Mouse (Mus musculus) myocyte (in vitro differentiated cells): ENCODE measurements at regions not wholly inside any gene's neighbourhood (a gene's known extent, or its start where the extent isn't known, plus 50 kb on each side); places are given as distances from the start of the nearest gene placed in this dataset.

Source experiments
- MAX ChIP-seq: IDR thresholded peaks from one replicate; pipeline ENCODE4 v1.6.1; 2011; ENCODE audit warnings: low read depth, mild to moderate bottlenecking, control low read depth
- MYOD1 ChIP-seq, 3 experiments: IDR thresholded peaks; one replicate each; pipeline ENCODE4 v1.6.1; 2011; ENCODE audit warnings: control low read depth in 2 of 3, low read depth in 2 of 3, mild to moderate bottlenecking in 2 of 3, moderate library complexity in 1 of 3; ENCODE audit not compliant: insufficient read length in 2 of 3, control insufficient read depth in 1 of 3
- MYOG ChIP-seq, 3 experiments: IDR thresholded peaks; one replicate each; pipeline ENCODE4 v1.6.1; 2011; ENCODE audit warnings: control low read depth in 2 of 3, low read depth in 2 of 3, mild to moderate bottlenecking in 2 of 3; ENCODE audit not compliant: insufficient read length in 2 of 3, control insufficient read depth in 1 of 3, insufficient read depth in 1 of 3
- POLR2A ChIP-seq: IDR thresholded peaks from one replicate; pipeline ENCODE4 v1.6.1; 2011; ENCODE audit warnings: low read depth, mild to moderate bottlenecking, control low read depth, moderate library complexity; ENCODE audit not compliant: insufficient read length
- POLR2AphosphoS2 ChIP-seq: IDR thresholded peaks from one replicate; pipeline ENCODE4 v1.6.1; 2011; ENCODE audit warnings: low read depth, control low read depth; ENCODE audit not compliant: insufficient read length
- REST ChIP-seq: IDR thresholded peaks from one replicate; pipeline ENCODE4 v1.6.1; 2011; ENCODE audit warnings: mild to moderate bottlenecking, control low read depth, moderate library complexity; ENCODE audit not compliant: insufficient read depth, insufficient read length
- SRF ChIP-seq: IDR thresholded peaks from one replicate; pipeline ENCODE4 v1.6.1; 2011; ENCODE audit warnings: low read depth; ENCODE audit not compliant: control insufficient read depth, insufficient read length
- TCF12 ChIP-seq: IDR thresholded peaks from one replicate; pipeline ENCODE4 v1.6.1; 2011; ENCODE audit warnings: mild to moderate bottlenecking, control low read depth; ENCODE audit not compliant: poor library complexity, insufficient read depth, severe bottlenecking
- TCF3 ChIP-seq: IDR thresholded peaks from one replicate; pipeline ENCODE4 v1.6.1; 2011; ENCODE audit warnings: low read depth, control low read depth; ENCODE audit not compliant: insufficient read length

DNA sequence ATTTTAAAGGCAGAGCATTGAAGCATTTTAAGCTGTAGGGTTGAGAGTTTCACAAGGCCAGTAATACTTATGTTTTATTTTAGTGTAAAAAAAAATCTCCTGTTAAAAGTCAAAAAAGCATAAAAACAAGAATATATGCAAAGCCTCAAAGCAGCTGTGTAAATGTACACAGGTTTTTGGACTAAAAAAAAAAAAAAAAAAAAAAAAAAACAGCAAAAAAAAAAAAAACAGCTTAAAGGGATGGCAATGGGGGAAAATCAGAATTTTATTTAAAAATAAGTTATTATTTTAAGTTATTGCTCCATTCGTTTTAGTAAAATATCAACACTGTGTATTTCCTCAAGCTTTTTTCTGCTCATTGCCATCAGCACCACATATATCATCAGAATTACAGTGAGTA, 181.8 kb upstream of the Arhgap18 start:
- TF ChIP-seq POLR2A (no peak), POLR2AphosphoS2 (no peak), TCF12 (no peak), REST (no peak), MYOG (IDR thresholded peaks at IDR 0.05; ENCODE audit: control insufficient read depth in 1 of 3, insufficient read depth in 1 of 3, insufficient read length in 2 of 3, low read depth in 2 of 3) (no peak), MYOD1 (IDR thresholded peaks at IDR 0.05; ENCODE audit: control insufficient read depth in 1 of 3, insufficient read length in 2 of 3, low read depth in 2 of 3) (no peak), TCF3 (no peak), MAX (no peak), SRF (no peak)
